Mouse (Mus musculus) forebrain, embryonic 16.5 days (tissue): Measurements from ENCODE around the gene Resp18. TPM values are rescaled to one million over a fixed set of nuclear protein-coding genes. Genes with fewer than 3 reads are reported as not detected.

ENCODE experiments used
- ATAC-seq: fragments of 200-750 bp; cut with Nextera tagmentation; 2 replicates; pipeline ENCODE4 v1.8.0; 2017; ENCODE audit warnings: mild to moderate bottlenecking, moderate library complexity
- H3K27ac ChIP-seq: fragments of 300-500 bp; sonication (generic); 2 replicates; pipeline ENCODE4 v1.5.1; 2014; ENCODE audit warnings: low read length, control low read depth
- H3K27me3 ChIP-seq: fragments of 300-500 bp; sonication (generic); replicated peaks from 2 replicates; pipeline ENCODE4 v1.6.1; 2014; ENCODE audit warnings: low read length; ENCODE audit not compliant: control insufficient read depth, insufficient read depth
- H3K36me3 ChIP-seq: fragments of 300-500 bp; sonication (generic); 2 replicates; pipeline ENCODE4 v1.6.1; 2014; ENCODE audit not compliant: control insufficient read depth, insufficient read depth
- H3K4me1 ChIP-seq: fragments of 300-500 bp; sonication (generic); replicated peaks from 2 replicates; pipeline ENCODE4 v1.6.1; 2014; ENCODE audit warnings: low read length; ENCODE audit not compliant: control insufficient read depth, insufficient read depth
- H3K4me2 ChIP-seq: fragments of 300-500 bp; sonication (generic); 2 replicates; pipeline ENCODE4 v1.6.1; 2014; ENCODE audit warnings: mild to moderate bottlenecking, low read length, control low read depth
- H3K4me3 ChIP-seq: fragments of 300-500 bp; sonication (generic); replicated peaks from 2 replicates; pipeline ENCODE4 v1.5.1; 2014; ENCODE audit warnings: mild to moderate bottlenecking, low read length, control low read depth
- H3K9ac ChIP-seq: fragments of 300-500 bp; sonication (generic); replicated peaks from 2 replicates; pipeline ENCODE4 v1.6.1; 2014; ENCODE audit warnings: low read depth, low read length, control low read depth
- H3K9me3 ChIP-seq: fragments of 300-500 bp; sonication (generic); 2 replicates; pipeline ENCODE4 v1.6.1; 2016; ENCODE audit warnings: low read length; ENCODE audit not compliant: control insufficient read depth
- WGBS: fragments of 180-500 bp; shearing (Covaris S2); extraction: QIAGEN DNeasy Blood & Tissue Kit; methylation state at CpG from one replicate; pipeline ENCODE4 v1.1.7; 2014; 5-methylcytosine and 5-hydroxymethylcytosine counted together
- polyA plus RNA-seq: library from polyadenylated mRNA; unstranded; fragments of >200 nt; fragmentation: Nextera tagmentation; extraction: Ambion mirVana; gene quantifications from 2 replicates; pipeline ENCODE4 v1.2.1, GENCODE M21; 2015

Gene Resp18
- 29.3 and 76.1 TPM in 2 replicates for polyA plus RNA-seq

- H3K4me1 ChIP-seq, result peaks cover 5% of the 10 kb centered on the region
- H3K4me2 ChIP-seq, result peak within 1 kb of the TSS; percentile 45
- H3K4me3 ChIP-seq, result peak within 1 kb of the TSS; percentile 38
- peak within 1 kb of the TSS; percentile 35 for H3K9ac ChIP-seq
- H3K9me3 ChIP-seq, result 0 out of 2 replicates have a peak, but pooled peaks cover 2% of the 10 kb centered on the region
- WGBS, result 3% methylated on average over 13 of the region's 13 CpGs
- no peak within 1 kb of the TSS for H3K27ac ChIP-seq
- H3K27me3 ChIP-seq, result peaks cover 23% of the 10 kb centered on the region
- ATAC-seq, result no peak
- no peaks in the 10 kb centered on the region for H3K36me3 ChIP-seq
These were observed at the start of gene Resp18 for GRCm38 (mm10) chr1:75278228-75278627. TSS of gene Resp18 (minus strand) at chr1:75278415.

GRCm38 (mm10) chr1:75327461-75327860, 49.2 kb upstream of the Resp18 start:
- no peaks in the 10 kb centered on the region for H3K4me1 ChIP-seq
- no peaks in the 10 kb centered on the region for H3K27me3 ChIP-seq
- no peak overlapping the region for H3K27ac ChIP-seq
- no peak overlapping the region for H3K4me3 ChIP-seq
- H3K36me3 ChIP-seq, result no peaks in the 10 kb centered on the region
- no peak overlapping the region for H3K4me2 ChIP-seq
- ATAC-seq, result no peak
- H3K9me3 ChIP-seq, result peaks cover 2% of the 10 kb centered on the region; the same call in 1 of the 2 replicates
- no peak overlapping the region for H3K9ac ChIP-seq

GRCm38 (mm10) chr1:75319166-75319565, 41.0 kb upstream of the Resp18 start:
- Histone ChIP-seq H3K9ac (no peak overlapping the region), H3K4me3 (no peak overlapping the region), H3K9me3 (no peaks in the 10 kb centered on the region), H3K27ac (no peak overlapping the region), H3K36me3 (0 out of 2 replicates have a peak, but pooled peaks cover 2% of the 10 kb centered on the region), H3K4me1 (peaks cover 13% of the 10 kb centered on the region), H3K27me3 (no peaks in the 10 kb centered on the region), H3K4me2 (no peak overlapping the region)
- no peak for ATAC-seq
- 85% methylated on average over 10 of the region's 10 CpGs for WGBS

DNA sequence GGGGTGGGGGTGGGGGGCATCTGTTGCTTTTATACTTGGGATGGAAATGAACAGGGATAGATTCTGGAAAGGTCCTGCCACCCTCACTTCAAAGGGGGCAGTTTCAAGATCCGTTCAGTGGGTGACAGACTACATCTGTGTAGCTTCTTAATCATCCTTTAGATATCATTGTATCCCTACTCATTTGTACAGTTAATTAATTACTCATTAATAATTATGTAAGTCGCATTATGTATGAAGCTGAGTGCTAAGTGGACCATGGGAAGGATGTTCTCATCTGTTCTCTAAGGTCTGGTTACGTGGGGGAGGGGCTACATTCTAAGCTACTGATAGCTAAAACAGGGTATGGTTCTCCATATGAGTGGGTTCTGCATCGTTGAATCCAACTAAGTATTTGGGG, 40.5 kb upstream of the Resp18 start:
- 88% methylated on average over 4 of the region's 4 CpGs for WGBS
- Histone ChIP-seq H3K4me1 (peaks cover 13% of the 10 kb centered on the region), H3K27ac (no peak overlapping the region), H3K36me3 (0 out of 2 replicates have a peak, but pooled peaks cover 3% of the 10 kb centered on the region), H3K9me3 (no peaks in the 10 kb centered on the region), H3K9ac (no peak overlapping the region), H3K27me3 (no peaks in the 10 kb centered on the region), H3K4me3 (no peak overlapping the region), H3K4me2 (no peak overlapping the region)
- ATAC-seq, result no peak

GRCm38 (mm10) chr1:75318301-75318700, 40.1 kb upstream of the Resp18 start:
- H3K9ac ChIP-seq, result peak overlapping the region; percentile 43; the same call in 1 of the 2 replicates
- H3K9me3 ChIP-seq, result no peaks in the 10 kb centered on the region
- peak overlapping the region; percentile 65; the same call in 1 of the 2 replicates for H3K27ac ChIP-seq
- H3K4me3 ChIP-seq, result peak overlapping the region; percentile 35
- H3K4me2 ChIP-seq, result peak overlapping the region; percentile 48
- no peaks in the 10 kb centered on the region for H3K27me3 ChIP-seq
- ATAC-seq, result no peak
- H3K36me3 ChIP-seq, result 0 out of 2 replicates have a peak, but pooled peaks cover 7% of the 10 kb centered on the region
- H3K4me1 ChIP-seq, result peaks cover 13% of the 10 kb centered on the region
- 80% methylated on average over 3 of the region's 3 CpGs for WGBS

DNA sequence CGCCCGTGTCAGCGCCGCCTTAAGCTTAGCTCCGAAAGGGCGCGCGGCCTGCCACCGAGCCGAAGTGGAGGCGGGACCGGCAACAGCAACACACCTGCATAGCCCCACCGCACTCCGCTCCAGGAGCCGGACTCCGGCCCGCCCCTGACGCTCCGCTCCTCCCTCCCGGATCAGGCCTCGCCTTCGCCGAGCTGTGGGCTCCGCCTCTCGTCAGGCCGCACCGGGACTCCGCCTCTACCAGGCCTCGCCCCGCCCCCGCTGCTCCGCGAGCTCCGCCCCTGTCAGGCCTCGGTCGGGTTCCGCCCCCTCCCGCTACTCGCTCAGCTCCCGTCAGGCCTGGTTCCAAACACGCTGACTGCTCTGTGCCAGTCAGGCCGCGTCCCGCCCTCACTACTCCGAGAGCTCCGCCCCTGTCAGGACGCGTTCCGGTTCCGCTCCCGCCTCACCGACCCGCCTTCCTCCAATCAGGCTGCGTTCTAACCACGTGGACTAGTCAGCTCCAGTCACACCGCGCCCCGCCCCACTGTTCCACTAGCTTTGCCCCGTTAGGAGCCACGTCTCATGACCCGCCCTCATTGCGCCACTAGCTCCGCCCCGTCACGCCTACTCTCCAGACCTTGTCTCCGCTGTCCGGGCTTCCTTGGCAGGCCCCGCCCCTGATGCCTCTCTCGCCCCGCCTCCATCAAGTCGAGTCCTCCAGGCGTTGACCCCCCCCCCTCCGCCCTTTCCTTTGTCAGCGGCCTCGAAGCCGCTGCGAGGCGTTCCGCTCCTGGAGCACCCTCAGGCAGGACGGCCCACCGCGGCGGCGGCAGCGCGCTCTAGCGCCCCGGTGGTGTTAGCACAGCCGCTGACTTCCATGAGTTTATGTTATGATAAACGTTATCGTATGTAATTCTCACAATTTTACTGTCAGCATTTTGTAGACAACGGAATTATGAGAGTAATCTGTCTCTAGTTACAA, 39.3 kb upstream of the Resp18 start, which contains the start of gene Dnpep:
Dnpep (minus strand) TSS at position 750 of the 961 bp plus-strand sequence.
- H3K9me3 ChIP-seq, result no peaks in the 10 kb centered on the region
- H3K27me3 ChIP-seq, result no peaks in the 10 kb centered on the region
- H3K4me2 ChIP-seq, result peak within 1 kb of the TSS; percentile 53
- H3K36me3 ChIP-seq, result peaks cover 11% of the 10 kb centered on the region; the same call in 1 of the 2 replicates
- under 1% methylated on average over 87 of the region's 92 CpGs for WGBS
- H3K4me3 ChIP-seq, result peak within 1 kb of the TSS; percentile 55
- ATAC-seq, result peak; percentile 96
- H3K9ac ChIP-seq, result peak within 1 kb of the TSS; percentile 63
- peaks cover 13% of the 10 kb centered on the region for H3K4me1 ChIP-seq
- H3K27ac ChIP-seq, result peak within 1 kb of the TSS; percentile 65

- Histone ChIP-seq H3K4me2 (peak overlapping the region; percentile 53), H3K4me1 (peaks cover 13% of the 10 kb centered on the region), H3K27me3 (no peaks in the 10 kb centered on the region), H3K4me3 (peak overlapping the region; percentile 55), H3K36me3 (peaks cover 15% of the 10 kb centered on the region; the same call in 1 of the 2 replicates), H3K9me3 (no peaks in the 10 kb centered on the region), H3K27ac (peak overlapping the region; percentile 48), H3K9ac (peak overlapping the region; percentile 63)
- peak; percentile 18 for ATAC-seq
- 0% methylated on average over 20 of the region's 20 CpGs for WGBS
These were observed 38.6 kb upstream of the Resp18 start for GRCm38 (mm10) chr1:75316861-75317240.

GRCm38 (mm10) chr1:75315456-75316365, 37.5 kb upstream of the Resp18 start:
- Histone ChIP-seq H3K4me3 (peak overlapping the region; percentile 55), H3K9ac (no peak overlapping the region), H3K9me3 (no peaks in the 10 kb centered on the region), H3K4me2 (peak overlapping the region; percentile 53), H3K27ac (no peak overlapping the region), H3K4me1 (peaks cover 13% of the 10 kb centered on the region), H3K27me3 (no peaks in the 10 kb centered on the region), H3K36me3 (peaks cover 24% of the 10 kb centered on the region)
- ATAC-seq, result no peak
- 87% methylated on average over 29 of the region's 29 CpGs for WGBS
